Comparison of ENCODE assay signal across 13 mouse cellular contexts in genomic region chr1:118880781-118881247, GRCm38 (mm10).
DNase-seq lines count a peak whose midpoint lies in the region; ATAC-seq and TF ChIP-seq lines count a peak whose summit lies in the region.
"Had no signal": no experiment of that assay in that cellular context is flagged by ENCODE, and none has a peak within 500 bp of the region (broad histone marks: within the 10 kb centered on the region; RNA-seq: fewer than 3 reads in every experiment).

No protein-coding gene starts in this region.

- H3K4me3 ChIP-seq in hindbrain, embryonic 11.5 days (ENCODE audit: low read depth, low read length), result no peak overlapping the region
- no peak overlapping the region for H3K4me3 ChIP-seq in hindbrain, postnatal 0 days (ENCODE audit: low read length)
- no peak overlapping the region for H3K4me3 ChIP-seq in embryonic facial prominence, embryonic 11.5 days (ENCODE audit: low read depth, low read length)
- H3K4me3 ChIP-seq in midbrain, embryonic 14.5 days (replicated peaks; ENCODE audit: low read depth, low read length), result no peak overlapping the region
- H3K4me3 ChIP-seq: forebrain, embryonic 10.5 days; limb, embryonic 12.5 days; stomach, embryonic 15.5 days had no signal

- 44% methylated on average over 7 of the region's 7 CpGs for WGBS in hindbrain, embryonic 11.5 days
- 47% methylated on average over 7 of the region's 7 CpGs for WGBS in hindbrain, postnatal 0 days
- WGBS in embryonic facial prominence, embryonic 11.5 days, result 50% methylated on average over 7 of the region's 7 CpGs
- WGBS in midbrain, embryonic 14.5 days, result 41% methylated on average over 7 of the region's 7 CpGs

- no peaks in the 10 kb centered on the region for H3K36me3 ChIP-seq in hindbrain, embryonic 11.5 days (ENCODE audit: control insufficient read depth, insufficient read depth, low read length)
- no peaks in the 10 kb centered on the region for H3K36me3 ChIP-seq in hindbrain, postnatal 0 days (ENCODE audit: insufficient read depth, low read length)
- H3K36me3 ChIP-seq in embryonic facial prominence, embryonic 11.5 days (replicated peaks; ENCODE audit: control insufficient read depth, insufficient read depth, low read depth, low read length), result no peaks in the 10 kb centered on the region; the same call in 1 of the 2 replicates
- 0 out of 2 replicates have a peak, but pooled peaks cover 4% of the 10 kb centered on the region for H3K36me3 ChIP-seq in midbrain, embryonic 14.5 days (ENCODE audit: control insufficient read depth, insufficient read depth, low read length)
- H3K36me3 ChIP-seq: stomach, embryonic 15.5 days had no signal

- DNase-seq in hindbrain, embryonic 11.5 days (ENCODE audit: low spot score), result peak; percentile 31
- DNase-seq in hindbrain, postnatal 0 days (ENCODE audit: low spot score), result no peak
- no peak for DNase-seq in embryonic facial prominence, embryonic 11.5 days (ENCODE audit: low spot score)
- peak; percentile 40 for DNase-seq in kidney, adult 9 months
- DNase-seq in midbrain, embryonic 14.5 days, result peak; percentile 72
- DNase-seq in right cerebral cortex, postnatal 10 days (ENCODE audit: low spot score in 2 of 2), result no peak
- no peak for DNase-seq in urinary bladder, postnatal 25 days (ENCODE audit: low spot score)
- DNase-seq in right cerebral cortex, adult 18-20 months, result no peak
- DNase-seq: cerebellum, postnatal 14 days had no signal

- no peaks in the 10 kb centered on the region for H3K27me3 ChIP-seq in hindbrain, embryonic 11.5 days (ENCODE audit: control insufficient read depth, insufficient read depth, low read length)
- no peaks in the 10 kb centered on the region for H3K27me3 ChIP-seq in hindbrain, postnatal 0 days (ENCODE audit: insufficient read depth, low read length)
- no peaks in the 10 kb centered on the region for H3K27me3 ChIP-seq in embryonic facial prominence, embryonic 11.5 days (ENCODE audit: control insufficient read depth, insufficient read depth, low read length)
- no peaks in the 10 kb centered on the region for H3K27me3 ChIP-seq in midbrain, embryonic 14.5 days (ENCODE audit: control insufficient read depth, insufficient read depth, low read length)
- H3K27me3 ChIP-seq: limb, embryonic 12.5 days; stomach, embryonic 15.5 days had no signal

- H3K9ac ChIP-seq in hindbrain, embryonic 11.5 days (ENCODE audit: low read depth, low read length), result no peak overlapping the region
- no peak overlapping the region for H3K9ac ChIP-seq in hindbrain, postnatal 0 days (replicated peaks; ENCODE audit: low read length)
- H3K9ac ChIP-seq in embryonic facial prominence, embryonic 11.5 days (replicated peaks; ENCODE audit: low read length), result no peak overlapping the region
- no peak overlapping the region for H3K9ac ChIP-seq in midbrain, embryonic 14.5 days (replicated peaks; ENCODE audit: low read length)
- H3K9ac ChIP-seq: limb, embryonic 12.5 days; stomach, embryonic 15.5 days had no signal

- no peak overlapping the region for H3K27ac ChIP-seq in hindbrain, embryonic 11.5 days (ENCODE audit: low read depth, low read length)
- H3K27ac ChIP-seq in hindbrain, postnatal 0 days, result no peak overlapping the region
- no peak overlapping the region for H3K27ac ChIP-seq in embryonic facial prominence, embryonic 11.5 days (replicated peaks; ENCODE audit: low read depth, low read length)
- no peak overlapping the region for H3K27ac ChIP-seq in midbrain, embryonic 14.5 days (replicated peaks; ENCODE audit: low read depth, low read length)
- H3K27ac ChIP-seq: forebrain, embryonic 10.5 days; limb, embryonic 12.5 days; stomach, embryonic 15.5 days had no signal

- no peaks in the 10 kb centered on the region for H3K4me1 ChIP-seq in hindbrain, embryonic 11.5 days (replicated peaks; ENCODE audit: control insufficient read depth, insufficient read depth, low read length)
- no peaks in the 10 kb centered on the region for H3K4me1 ChIP-seq in hindbrain, postnatal 0 days (ENCODE audit: insufficient read depth, low read length)
- no peaks in the 10 kb centered on the region; the same call in 1 of the 2 replicates for H3K4me1 ChIP-seq in embryonic facial prominence, embryonic 11.5 days (ENCODE audit: control insufficient read depth, insufficient read depth, low read length)
- H3K4me1 ChIP-seq in midbrain, embryonic 14.5 days (ENCODE audit: control insufficient read depth, insufficient read depth, low read length), result no peaks in the 10 kb centered on the region

- no peak overlapping the region for H3K4me2 ChIP-seq in hindbrain, embryonic 11.5 days (replicated peaks; ENCODE audit: low read depth, low read length)
- H3K4me2 ChIP-seq in hindbrain, postnatal 0 days (ENCODE audit: low read depth, low read length), result no peak overlapping the region
- H3K4me2 ChIP-seq in embryonic facial prominence, embryonic 11.5 days (ENCODE audit: low read depth, low read length), result no peak overlapping the region
- H3K4me2 ChIP-seq in midbrain, embryonic 14.5 days (ENCODE audit: low read length), result no peak overlapping the region
- H3K4me2 ChIP-seq: limb, embryonic 12.5 days; stomach, embryonic 15.5 days had no signal

- ATAC-seq in hindbrain, embryonic 11.5 days (ENCODE audit: low FRiP score), result peak; percentile 68
- ATAC-seq in hindbrain, postnatal 0 days, result no peak
- ATAC-seq in embryonic facial prominence, embryonic 11.5 days (replicated peaks; ENCODE audit: insufficient number of reproducible peaks, low FRiP score, low TSS enrichment, low read depth), result 0 out of 2 replicates have a peak, but pooled peaks have one; percentile 39
- ATAC-seq in midbrain, embryonic 14.5 days (ENCODE audit: low FRiP score, low TSS enrichment), result peak; percentile 57
- ATAC-seq: intestine, embryonic 16.5 days had no signal

- no peak for TF ChIP-seq CTCF in hindbrain, postnatal 0 days (IDR thresholded peaks at IDR 0.05; ENCODE audit: low read depth)

- no peaks in the 10 kb centered on the region for H3K9me3 ChIP-seq in hindbrain, embryonic 11.5 days (ENCODE audit: control insufficient read depth, low read length)
- no peaks in the 10 kb centered on the region for H3K9me3 ChIP-seq in hindbrain, postnatal 0 days (ENCODE audit: low read length)
- no peaks in the 10 kb centered on the region for H3K9me3 ChIP-seq in embryonic facial prominence, embryonic 11.5 days (replicated peaks; ENCODE audit: control insufficient read depth, low read length)
- no peaks in the 10 kb centered on the region for H3K9me3 ChIP-seq in midbrain, embryonic 14.5 days (ENCODE audit: control insufficient read depth, low read length)
- H3K9me3 ChIP-seq: forebrain, embryonic 10.5 days; limb, embryonic 12.5 days; stomach, embryonic 15.5 days had no signal

Comparison
In these comparisons a context has a peak if more than half of its experiments do, and no peak if none do; other contexts are left out.
1. DNase-seq: peak in hindbrain, embryonic 11.5 days (single experiment), kidney, adult 9 months (single experiment) and midbrain, embryonic 14.5 days (single experiment); none in hindbrain, postnatal 0 days (single experiment), embryonic facial prominence, embryonic 11.5 days (single experiment), right cerebral cortex, postnatal 10 days (0 of 2), urinary bladder, postnatal 25 days (single experiment) and right cerebral cortex, adult 18-20 months (single experiment).